Mouse (Mus musculus): Measurements from ENCODE around the gene Fcgr1.
A peak's percentile ranks its signal among the peaks of the same experiment; 100 is the strongest.

The Fcgr1 gene

GRCm38 (mm10) chr3:96273591-96274465, 19.9 kb downstream of the Fcgr1 start:
- no peak for ATAC-seq (ENCODE audit: low TSS enrichment)

DNA sequence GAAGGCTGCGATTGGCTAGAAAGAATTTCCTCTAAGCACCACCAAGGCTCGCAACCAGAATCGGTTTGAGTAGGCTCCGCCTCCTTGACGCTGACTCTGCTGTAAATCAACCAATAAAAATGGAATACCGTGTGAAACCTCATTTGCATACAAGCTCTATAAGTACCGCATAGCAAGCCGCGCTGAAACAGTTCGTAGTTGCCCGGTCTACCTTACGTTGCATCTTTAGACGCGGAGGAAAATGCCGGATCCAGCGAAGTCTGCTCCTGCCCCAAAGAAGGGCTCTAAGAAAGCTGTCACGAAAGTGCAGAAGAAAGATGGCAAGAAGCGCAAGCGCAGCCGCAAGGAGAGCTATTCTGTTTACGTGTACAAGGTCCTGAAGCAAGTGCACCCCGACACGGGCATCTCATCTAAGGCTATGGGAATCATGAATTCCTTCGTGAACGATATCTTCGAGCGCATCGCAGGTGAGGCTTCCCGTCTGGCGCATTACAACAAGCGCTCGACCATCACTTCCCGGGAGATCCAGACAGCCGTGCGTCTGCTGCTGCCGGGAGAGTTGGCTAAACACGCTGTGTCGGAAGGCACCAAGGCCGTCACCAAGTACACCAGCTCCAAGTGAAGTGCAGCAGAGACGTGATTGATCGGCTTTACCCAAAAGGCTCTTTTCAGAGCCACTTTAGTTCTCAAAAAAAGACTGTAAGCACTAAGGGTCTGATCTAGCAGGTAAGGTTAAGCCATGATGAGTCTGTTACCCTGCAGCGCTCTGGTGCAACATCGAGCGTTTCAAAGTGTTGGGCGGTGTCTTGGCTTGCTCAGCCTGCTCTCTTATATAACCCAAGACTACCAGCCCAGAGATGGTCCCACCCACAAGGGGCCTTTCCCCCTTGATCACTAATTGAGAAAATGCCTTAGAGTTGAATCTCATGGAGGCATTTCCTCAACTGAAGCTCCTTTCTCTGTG, 24.0 kb downstream of the Fcgr1 start, which contains the start of gene Hist2h2bb:
Gene Hist2h2bb, plus strand, starts transcription at position 242 of the 964 bp plus-strand sequence.
- ATAC-seq (ENCODE audit: low TSS enrichment): peak; percentile 89

GRCm38 (mm10) chr3:96268776-96269378, 24.9 kb downstream of the Fcgr1 start:
- ATAC-seq (ENCODE audit: low TSS enrichment): peak; percentile 22; the same call in 1 of the 2 replicates

DNA sequence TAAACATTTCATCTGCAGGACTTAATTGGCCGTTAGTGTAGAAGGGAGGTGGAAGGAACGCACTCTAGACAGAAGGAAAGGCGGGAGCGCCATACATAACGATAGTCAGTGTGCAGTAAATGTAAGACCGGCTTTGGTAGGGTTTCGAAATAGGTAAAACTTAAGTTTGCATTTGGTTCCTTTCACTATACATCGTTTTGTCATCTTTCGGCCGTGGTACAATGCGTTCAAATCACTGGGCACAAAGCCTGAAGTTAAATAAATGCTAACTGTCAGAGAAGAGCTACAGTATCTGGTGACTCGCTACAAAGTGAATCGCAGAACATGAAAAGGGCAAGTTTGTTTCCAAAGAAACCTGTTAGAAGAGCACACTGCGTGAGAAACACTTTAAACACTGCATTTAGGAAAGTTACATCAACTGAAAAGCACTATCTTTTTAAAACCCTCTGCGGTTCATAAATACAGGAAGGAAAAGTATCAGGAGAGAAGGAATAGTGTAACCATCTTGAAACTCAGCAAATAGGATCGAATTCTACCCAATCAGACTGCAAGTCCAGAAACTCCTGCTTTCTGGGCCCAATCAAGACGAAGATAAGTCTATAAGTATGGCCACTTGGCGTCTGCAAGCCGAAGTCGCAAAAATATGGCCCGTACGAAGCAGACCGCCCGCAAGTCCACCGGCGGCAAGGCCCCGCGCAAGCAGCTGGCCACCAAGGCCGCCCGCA, 25.6 kb downstream of the Fcgr1 start, which contains the start of gene Hist2h3b:
Gene Hist2h3b, plus strand, starts transcription at position 604 of the 725 bp plus-strand sequence.
- ATAC-seq (ENCODE audit: low TSS enrichment): peak; percentile 81

- ATAC-seq (ENCODE audit: low TSS enrichment): no peak
Measured at GRCm38 (mm10) chr3:96267541-96267940, 26.2 kb downstream of the Fcgr1 start.

- no peak for ATAC-seq (ENCODE audit: low TSS enrichment)
Measured at GRCm38 (mm10) chr3:96266132-96266710, 27.5 kb downstream of the Fcgr1 start.

GRCm38 (mm10) chr3:96264404-96264949, 29.3 kb downstream of the Fcgr1 start:
- ATAC-seq (ENCODE audit: low TSS enrichment): no peak

GRCm38 (mm10) chr3:96263558-96264403, 30.0 kb downstream of the Fcgr1 start:
- ATAC-seq (ENCODE audit: low TSS enrichment): 0 out of 2 replicates have a peak, but pooled peaks have one; percentile 17

GRCm38 (mm10) chr3:96262979-96263550, 30.7 kb downstream of the Fcgr1 start, which contains the start of gene Hist2h4:
TSS of gene Hist2h4 (minus strand) at chr3:96263311.
- ATAC-seq (ENCODE audit: low TSS enrichment): peak; percentile 69

DNA sequence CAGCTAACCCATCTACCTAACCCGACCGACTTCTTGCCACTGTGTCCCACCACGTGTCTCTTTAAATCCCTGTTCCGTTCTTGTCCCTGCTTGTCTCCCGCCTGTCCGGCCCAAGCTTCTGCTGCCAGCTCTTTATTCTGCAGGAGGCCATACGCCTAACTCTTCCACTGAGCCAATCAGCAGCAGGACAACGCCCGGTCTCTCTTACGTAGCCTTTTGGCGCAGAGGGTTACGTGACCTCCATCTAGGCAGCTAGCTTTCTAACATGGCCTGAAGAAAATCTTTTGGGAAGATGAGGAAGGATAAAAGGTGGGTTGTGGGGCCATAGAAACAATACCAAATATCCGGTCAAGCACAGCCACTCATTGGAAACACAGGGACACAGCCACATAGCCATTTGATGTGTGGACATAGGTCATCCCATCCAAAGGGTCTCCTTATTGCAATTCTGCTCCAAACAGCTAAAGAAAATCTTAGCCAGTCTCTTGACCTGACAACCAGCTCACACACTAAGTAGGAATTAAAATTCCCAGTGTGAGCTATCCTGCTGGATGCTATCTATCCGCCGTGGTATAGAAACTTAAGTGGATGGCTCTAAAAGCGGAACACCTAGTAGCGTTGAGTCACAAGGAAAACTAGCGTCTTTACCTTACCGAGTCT, 31.4 kb downstream of the Fcgr1 start:
- ATAC-seq (ENCODE audit: low TSS enrichment): peak; percentile 86

GRCm38 (mm10) chr3:96261623-96262022, 32.1 kb downstream of the Fcgr1 start:
- no peak for ATAC-seq (ENCODE audit: low TSS enrichment)

DNA sequence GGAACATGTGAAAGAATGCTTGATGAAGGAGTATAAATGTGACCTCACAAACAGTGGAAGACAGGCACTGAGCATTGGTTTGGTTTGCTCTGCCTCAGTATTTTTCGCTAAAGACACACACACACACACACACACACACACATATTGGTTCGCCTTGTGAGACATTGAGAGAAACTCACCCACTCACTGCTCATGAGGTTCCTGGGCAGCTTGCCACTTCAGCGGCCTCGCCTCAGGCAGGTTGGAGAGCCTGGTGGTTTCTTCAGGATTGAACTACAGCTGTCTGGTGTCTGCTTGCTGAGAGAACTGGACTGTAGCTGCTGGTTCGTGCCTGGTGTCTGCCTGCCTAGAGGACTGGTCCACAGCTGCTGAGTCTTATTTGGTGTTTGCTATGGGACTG, 33.5 kb downstream of the Fcgr1 start:
- ATAC-seq (ENCODE audit: low TSS enrichment): no peak

- no peak for ATAC-seq (ENCODE audit: low TSS enrichment)
Measured at GRCm38 (mm10) chr3:96257190-96257589, 36.6 kb downstream of the Fcgr1 start.

GRCm38 (mm10) chr3:96255926-96256593, 37.7 kb downstream of the Fcgr1 start:
- no peak for ATAC-seq (ENCODE audit: low TSS enrichment)

DNA sequence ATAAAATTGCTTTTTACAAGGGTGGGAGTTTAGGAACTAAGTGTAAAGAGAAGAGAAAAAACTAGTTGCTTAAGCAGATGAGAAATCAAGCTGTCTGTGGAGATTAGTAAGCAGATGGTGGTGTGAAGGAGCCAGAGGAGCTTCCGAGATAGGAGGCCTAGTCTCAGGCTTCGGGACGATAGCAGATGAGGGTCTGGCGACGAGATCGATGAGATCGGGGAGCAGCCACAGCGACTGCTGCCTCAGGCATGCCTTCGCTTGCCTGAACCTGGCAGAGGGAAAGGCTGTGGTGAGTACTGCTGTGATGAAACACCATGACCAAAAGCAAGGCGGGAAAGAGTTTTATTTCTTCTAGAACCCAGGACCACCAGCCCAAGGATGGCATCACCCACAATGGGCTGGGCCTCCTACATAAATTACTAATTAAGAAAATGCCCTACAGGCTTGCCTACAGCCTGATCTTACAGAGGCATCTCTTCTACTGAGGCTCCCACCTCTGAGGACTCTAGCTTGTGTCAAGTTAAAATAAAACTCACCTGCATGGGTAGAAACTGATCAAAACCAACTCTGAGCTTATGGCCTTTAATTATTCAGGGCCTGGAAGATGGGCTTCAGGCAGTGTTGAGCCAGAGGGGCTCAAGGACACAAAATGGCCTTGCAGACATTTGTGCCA, 39.0 kb downstream of the Fcgr1 start:
- no peak for ATAC-seq (ENCODE audit: low TSS enrichment)

DNA sequence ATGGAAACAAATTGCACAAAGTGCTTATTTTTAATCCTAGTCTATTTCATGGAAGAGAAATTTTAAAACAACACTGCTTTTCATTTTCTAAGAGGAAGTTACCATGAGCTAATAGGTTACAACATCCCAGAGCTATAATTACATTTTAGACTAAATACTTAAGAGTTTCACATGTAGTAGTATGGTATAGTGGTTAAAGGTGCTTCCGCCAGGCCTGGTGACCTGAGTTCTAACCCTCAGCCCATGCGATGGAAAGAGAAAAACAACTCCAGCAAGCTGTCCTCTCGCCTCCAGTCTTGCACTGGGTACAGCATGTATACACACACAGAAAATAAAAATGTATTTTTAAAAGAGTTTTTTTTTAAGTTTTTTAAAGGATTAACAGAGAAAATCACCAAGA, 42.0 kb downstream of the Fcgr1 start:
- no peak for ATAC-seq (ENCODE audit: low TSS enrichment)

GRCm38 (mm10) chr3:96250890-96251289, 42.9 kb downstream of the Fcgr1 start:
- ATAC-seq (ENCODE audit: low TSS enrichment): no peak
